Mouse (Mus musculus): ENCODE data around the gene Taar6.

Gene Taar6

GRCm38 (mm10) chr10:23937613-23938012, 47.8 kb downstream of the Taar6 start:
- no peak for DNase-seq (ENCODE audit: low spot score)

All from adipocyte (in vitro differentiated cells).